Mouse (Mus musculus) kidney, adult 18-20 months (tissue): ENCODE data around the gene Trpc4.

Experiments used
- DNase-seq: peaks from one replicate; pipeline ENCODE4 v3.0.0; 2021

Gene Trpc4

DNA sequence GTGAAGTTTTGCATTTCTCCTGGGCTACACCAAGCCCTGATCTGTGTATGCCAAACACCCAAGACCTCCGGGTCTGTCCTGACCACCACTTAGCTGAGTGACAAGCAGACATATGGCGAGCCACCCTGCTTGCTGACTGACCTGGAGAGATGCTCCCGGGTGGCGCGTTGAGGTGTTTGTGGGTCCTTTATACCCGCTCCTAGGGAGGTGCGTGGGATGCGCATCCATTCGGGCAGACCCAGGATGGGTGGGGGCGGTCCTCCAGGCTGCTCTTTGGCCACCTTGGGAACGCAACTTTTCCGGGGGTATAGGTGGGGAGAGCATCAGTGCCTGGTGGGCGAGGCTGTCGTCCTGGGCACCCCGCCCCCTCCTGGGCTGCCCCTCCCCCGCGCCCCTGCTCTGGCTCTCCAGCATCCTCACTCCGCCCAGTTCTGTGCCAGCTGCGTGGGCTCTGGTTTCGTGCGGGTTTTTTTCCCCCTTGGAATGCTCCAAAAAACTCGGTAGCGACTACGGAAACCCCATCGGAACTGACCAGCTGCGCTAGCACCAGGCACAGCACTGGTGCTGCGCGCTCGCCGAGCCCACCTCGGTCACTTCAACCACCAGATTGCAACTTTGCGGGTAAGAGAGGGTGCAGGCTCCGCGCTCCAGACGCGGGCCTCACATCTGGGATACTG is at the start of gene Trpc4:
Gene Trpc4 (plus strand): TSS at position 397 of the 677 bp plus-strand sequence.
- DNase-seq = no peak

DNA sequence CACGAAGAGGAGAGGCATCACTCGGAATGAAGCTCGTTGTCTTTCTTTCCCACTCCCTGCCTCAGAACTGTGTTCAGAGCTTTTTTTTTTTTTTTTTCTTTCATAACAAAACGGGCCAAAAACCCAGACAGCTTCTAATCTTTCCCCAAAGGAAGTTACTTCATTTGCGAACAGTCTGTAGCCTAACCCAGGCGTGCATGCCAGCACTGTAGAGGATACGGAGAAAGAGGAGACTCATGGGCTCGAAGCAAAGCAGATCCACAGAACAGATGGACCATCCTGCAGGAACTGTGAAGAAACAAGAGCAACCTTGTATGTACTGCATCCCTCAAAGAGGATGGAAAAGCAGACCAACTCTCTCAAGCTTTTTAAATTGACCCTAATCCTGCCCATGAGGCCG is 44.3 kb upstream of the Trpc4 start:
- no peak for DNase-seq

GRCm38 (mm10) chr3:54135376-54135775 is 20.5 kb upstream of the Trpc4 start:
- no peak for DNase-seq

DNA sequence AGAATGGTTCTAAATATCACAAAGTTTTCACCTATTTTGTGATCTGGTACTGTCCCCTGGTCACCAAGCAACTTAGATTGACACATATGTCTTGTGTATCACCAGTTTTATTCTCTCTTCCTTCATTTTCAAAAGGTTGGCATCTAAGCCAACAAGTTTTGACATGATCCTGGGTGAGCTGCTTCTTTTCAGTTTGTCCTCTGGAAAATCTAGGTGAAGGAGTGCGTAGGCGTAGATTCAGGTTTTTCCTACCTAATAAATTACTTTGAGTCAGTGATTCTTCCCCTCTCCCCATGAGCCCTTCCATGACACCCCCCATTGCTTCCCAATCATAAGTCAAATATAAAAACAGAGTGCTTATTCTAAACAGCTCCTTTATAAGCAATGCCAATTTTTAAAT is 14.5 kb upstream of the Trpc4 start:
- no peak for DNase-seq

- no peak for DNase-seq
Observed at GRCm38 (mm10) chr3:54154844-54155638, 794 bp upstream of the Trpc4 start.

GRCm38 (mm10) chr3:54156316-54157000 is 623 bp downstream of the Trpc4 start:
- DNase-seq = no peak

DNA sequence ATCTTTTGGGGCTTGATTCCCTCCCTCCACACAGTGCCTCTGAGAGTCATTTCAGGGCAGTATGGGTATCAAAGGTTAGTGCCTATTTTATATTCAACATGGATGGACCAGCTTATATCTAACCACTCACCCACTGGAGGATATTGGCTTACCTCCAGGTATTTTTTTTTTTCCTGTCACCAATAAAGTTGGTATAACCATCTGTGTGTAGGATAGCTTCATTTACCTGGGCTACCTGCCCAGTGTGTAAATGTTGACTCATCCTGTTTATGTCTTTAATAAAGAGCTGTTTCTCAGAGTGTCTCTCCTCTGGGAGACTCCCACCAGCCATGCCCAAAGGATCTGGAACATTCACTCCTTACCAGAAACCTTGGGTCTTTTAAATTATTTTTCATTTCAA is 14.9 kb downstream of the Trpc4 start:
- DNase-seq = no peak

DNA sequence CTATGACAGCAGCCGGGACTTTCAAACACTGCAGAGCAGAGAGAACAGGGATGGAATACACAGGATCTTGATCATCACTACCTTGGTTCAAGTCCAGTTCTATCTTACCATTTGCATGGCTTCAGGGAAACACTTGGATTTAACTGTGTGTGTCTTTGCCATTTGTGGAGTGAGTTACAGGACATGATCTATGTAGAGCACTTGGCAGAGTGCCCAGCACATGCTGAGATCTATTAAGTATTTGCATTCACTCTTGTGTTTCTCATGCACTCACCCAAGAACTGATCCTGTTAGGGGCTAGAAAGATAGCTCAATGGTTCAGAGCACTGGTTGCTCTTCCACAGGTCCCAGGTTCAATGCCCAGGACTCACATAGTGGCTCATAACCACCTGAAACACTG is 21.5 kb downstream of the Trpc4 start:
- no peak for DNase-seq

DNA sequence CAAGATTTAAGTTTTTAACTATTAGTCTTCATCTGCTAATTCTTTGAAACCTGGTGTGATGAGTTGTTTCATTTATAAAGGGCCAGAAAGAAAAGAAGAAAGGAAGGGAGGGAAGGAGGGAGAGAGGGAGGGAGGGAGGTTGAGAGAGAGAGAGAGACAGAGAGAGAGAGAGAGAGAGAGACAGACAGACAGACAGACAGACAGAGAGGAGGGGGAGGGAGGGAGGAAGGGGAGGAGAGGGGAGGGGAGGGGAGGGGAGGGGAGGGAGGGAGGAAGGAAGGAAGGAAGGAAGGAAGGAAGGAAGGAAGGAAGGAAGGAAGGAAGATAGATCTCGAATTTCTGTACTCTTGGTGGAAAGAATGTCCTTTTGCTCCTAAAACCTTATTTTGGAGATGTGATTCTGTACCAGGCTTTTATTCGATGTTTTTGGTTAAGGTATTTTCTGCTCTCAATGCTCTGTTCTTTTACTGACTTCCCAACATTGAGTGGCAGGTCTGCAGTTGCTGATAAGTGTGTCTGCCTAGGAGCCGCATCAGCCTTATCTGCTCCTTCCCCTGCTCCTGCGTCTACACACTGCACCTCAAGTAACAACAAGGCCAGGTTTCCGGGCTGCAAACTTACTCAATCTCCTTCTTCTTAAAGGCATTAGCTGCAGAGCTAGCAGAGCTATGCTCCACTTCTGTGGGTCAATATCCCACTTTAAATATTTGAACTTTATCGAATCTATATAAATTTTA is 35.3 kb downstream of the Trpc4 start:
- DNase-seq = no peak

- no peak for DNase-seq
Observed at GRCm38 (mm10) chr3:54201231-54201630, 45.4 kb downstream of the Trpc4 start.

DNA sequence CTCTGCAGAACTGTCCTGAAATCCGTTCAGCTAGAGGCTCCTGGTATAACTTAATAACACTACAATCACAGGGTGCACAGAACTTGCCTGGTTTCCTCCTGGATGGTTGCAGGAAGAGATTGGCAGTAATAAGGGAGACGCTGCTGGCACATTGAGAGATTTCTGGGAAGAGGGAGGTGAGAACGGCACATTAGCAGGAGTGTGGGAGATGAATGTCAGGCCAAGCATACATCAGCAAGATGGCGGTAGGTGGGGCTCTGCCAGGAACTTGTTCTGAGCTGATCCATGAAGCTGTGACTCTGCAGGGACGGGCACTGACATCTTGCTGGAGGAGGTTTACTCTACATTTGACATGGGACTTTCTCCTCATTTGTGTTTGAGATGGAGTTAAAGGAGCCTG is 48.6 kb downstream of the Trpc4 start:
- no peak for DNase-seq

GRCm38 (mm10) chr3:54210112-54210511 is 54.3 kb downstream of the Trpc4 start:
- DNase-seq = no peak

DNA sequence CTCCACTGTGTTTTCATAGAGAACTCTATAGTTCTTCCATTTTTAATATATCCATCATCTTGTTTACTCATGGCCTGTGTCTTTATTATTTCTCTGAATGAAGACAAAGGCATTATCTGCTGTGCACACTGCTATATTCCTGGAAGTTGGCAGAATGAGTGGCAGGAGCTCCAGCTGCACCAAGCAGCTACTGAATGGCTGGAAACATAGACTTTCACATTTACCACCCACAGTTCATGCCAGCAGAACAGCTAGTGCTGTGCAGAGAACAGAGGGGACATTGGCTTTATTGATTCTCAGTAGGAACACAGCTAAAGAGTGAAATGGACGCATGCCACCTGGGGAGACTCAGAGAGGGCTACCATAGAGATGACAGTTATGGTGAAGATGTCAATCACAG is 55.6 kb downstream of the Trpc4 start:
- DNase-seq = no peak

DNA sequence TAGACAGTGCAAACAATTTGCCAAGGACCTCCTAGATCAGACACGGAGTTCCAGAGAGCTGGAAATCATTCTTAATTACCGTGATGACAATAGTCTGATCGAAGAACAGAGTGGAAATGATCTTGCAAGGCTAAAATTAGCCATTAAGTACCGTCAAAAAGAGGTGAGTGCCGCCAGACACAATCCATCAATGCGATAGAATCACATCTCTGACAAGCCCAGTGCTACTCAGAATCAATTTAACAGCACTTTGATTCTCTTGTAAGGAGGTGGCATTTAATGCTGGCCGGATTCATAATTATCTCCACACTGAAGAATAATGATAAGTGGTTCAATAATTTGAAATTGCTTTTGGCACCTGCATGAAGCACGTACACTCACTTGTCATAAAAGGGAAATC is 66.7 kb downstream of the Trpc4 start:
- no peak for DNase-seq

DNA sequence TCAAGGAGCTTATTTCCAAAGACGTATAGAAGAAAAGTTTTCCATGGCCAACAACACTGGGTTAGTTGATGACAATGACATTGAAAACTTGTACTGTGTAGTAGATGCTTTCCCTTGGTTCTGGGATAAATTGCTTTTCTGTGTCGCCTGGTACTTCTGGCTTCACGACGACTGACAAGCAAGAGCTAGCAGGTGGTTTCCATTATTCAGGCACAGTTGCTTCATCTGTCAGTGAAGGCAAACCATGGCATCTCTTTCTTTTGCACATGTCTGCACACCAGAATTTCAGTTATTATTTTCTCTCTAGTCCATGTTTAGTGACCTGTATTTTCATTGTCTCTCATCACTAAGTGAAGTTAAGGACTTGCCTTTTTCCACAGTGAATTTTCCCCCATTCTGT is 72.6 kb downstream of the Trpc4 start:
- no peak for DNase-seq

GRCm38 (mm10) chr3:54238891-54239290 is 83.1 kb downstream of the Trpc4 start:
- DNase-seq = no peak

DNA sequence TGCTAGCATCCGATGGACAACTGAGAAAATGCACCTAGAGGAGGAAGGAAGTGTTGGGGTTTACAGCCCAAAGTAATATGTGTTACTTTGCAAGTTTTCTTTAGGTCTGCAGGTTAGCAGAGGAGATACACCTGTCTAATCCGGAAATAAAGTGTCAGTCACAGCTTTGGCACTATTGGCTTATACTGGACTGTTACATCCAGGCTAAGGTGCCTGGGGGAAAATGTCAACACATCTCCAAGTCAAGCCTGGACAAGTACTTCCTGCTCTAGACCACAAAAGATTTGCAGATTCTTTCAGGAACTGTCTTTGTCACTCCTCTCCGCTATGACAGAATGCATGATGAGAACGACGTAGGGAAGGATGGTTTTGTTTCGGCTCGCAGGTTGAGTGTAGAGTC is 83.6 kb downstream of the Trpc4 start:
- no peak for DNase-seq

GRCm38 (mm10) chr3:54243136-54243535 is 87.3 kb downstream of the Trpc4 start:
- DNase-seq = no peak

DNA sequence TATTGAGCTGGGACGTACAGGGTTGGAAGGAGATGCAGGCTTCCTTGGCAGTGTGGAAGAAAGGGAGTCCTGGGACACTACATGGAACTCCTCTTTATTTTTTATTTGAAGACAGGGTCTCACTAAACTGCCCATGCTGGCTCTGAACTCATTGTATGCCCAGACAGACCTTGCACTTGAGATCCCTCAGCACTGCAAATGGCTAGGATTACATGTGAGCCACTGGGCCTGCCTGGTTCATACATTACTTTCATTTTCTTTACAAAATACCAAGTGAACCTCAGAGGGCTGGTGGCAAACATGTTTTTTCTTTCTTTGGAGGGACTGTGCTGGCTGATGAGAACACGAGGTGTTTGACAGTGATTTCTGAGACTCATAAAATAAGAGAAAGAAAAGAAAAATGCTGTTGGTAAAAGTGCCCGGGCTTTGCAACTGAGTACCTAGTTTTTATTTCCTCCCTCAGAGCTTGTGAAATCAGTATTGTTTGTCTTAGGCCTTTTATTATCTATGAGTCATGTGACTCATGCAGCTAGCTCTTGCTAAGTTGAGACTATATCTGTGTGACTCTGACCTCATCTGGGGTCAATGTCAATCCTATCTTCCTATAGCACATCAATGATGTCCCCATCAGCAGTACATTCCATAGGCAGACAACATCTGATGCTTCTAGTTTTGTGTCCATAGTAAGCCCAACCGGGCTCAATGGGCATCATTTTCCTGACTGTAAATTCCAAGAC is 89.1 kb downstream of the Trpc4 start:
- no peak for DNase-seq

GRCm38 (mm10) chr3:54246416-54246815 is 90.6 kb downstream of the Trpc4 start:
- no peak for DNase-seq

DNA sequence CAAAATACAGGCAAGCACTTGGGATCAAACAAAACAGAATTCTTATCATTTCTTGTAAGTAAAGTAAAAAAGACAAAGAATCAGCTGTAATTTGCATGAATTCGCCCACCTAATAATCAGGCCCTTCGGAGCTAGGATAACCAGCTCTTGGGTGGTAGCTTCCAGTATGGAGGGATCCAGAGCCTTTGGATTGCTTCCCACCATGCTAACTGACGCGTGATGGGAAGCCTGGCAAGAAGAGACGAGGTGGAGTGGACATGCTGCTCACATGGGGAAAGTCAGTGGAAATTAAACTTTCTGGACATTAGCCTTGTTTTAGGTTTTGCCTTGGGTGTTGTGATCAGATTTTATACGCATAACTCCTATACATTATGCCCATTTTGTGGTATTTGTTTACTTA is 93.5 kb downstream of the Trpc4 start:
- DNase-seq = no peak

DNA sequence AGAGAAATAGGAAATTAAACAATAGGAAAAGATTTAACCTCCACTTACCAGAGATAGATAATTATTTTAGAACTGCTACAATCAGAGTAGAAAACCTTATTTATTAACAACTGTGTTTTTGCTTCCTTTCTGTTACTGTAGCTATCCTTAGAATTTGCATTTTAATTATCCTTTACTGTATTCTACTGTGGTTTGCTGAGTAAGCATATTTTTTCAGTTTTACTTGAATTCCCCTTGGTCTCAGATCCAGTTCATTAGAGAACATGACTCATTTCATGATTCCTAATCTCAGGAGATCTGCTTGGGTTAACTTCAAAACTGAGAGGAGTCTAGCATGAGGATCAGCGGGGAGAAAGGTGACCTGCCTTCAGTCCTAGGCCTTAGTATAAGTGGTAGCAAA is 111.1 kb downstream of the Trpc4 start:
- no peak for DNase-seq

DNA sequence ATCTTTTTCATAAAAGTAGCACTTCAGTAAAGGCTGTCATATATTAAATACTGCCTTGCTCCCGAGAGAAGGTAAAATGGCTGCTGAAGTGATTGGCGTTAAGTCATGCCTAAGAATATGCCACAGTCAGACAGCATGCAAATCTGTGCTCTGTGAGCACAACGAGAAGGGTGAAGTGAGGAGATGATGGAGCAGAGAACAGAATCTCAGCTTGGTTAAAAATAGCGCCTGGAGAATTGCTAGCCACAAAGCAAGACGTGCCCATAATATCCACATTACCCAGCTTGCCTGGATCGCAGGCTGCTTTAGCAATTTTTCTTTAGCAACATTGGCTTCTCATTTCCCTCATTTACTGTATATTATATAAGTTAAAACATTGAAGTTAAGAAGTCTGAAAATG is 113.3 kb downstream of the Trpc4 start:
- no peak for DNase-seq
